Mouse (Mus musculus): ENCODE data around the gene Trap1. TPM values are rescaled to one million over a fixed set of nuclear protein-coding genes. Genes with fewer than 3 reads are reported as not detected.
"Not testable (repeated sequence)": the region's sequence is repeated elsewhere in the genome, so short reads cannot be mapped to it uniquely, and the experiment has no call there.

The Trap1 gene
- total RNA-seq (2021) (100 to 1,000 TPM; 208 to 249 TPM), polyA plus RNA-seq (2012; rRNA removed) (158 and 206 TPM in 2 replicates)
- long read RNA-seq, transcript Trap1-201 (18 exons, 2,320 nt): major isoform, 183 of 206 reads
- long read RNA-seq, partial matches to known transcripts: 16 of 206 reads
- long read RNA-seq, other reads (novel, unspliced or antisense): 7 of 206 reads

- peak; percentile 96 for DNase-seq
Measured at GRCm38 (mm10) chr16:4077384-4078061, at the start of gene Trap1. Trap1 (minus strand) TSS chr16:4077827.

DNA sequence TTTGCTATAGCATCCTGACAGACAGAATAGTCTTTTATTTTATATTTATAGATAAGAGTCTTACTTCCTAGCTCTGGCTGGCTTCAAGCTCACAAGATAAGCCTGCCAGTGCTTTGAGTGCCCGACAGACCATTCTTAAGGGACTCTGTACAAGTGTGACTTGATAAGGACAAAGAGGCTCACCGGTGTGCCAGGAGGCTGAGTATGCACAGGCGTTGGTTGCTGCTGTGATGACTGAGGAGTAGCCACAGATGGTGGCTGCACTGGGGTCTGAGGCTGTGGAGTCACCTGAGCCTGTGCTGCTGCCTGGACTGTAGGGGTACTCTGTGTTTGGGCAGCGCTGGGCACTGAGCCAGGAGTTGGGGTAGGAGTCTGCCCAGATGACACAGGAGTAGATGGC, 39.4 kb upstream of the Trap1 start:
- DNase-seq: no peak

GRCm38 (mm10) chr16:4100374-4100773, 22.7 kb upstream of the Trap1 start:
- no peak for DNase-seq

DNA sequence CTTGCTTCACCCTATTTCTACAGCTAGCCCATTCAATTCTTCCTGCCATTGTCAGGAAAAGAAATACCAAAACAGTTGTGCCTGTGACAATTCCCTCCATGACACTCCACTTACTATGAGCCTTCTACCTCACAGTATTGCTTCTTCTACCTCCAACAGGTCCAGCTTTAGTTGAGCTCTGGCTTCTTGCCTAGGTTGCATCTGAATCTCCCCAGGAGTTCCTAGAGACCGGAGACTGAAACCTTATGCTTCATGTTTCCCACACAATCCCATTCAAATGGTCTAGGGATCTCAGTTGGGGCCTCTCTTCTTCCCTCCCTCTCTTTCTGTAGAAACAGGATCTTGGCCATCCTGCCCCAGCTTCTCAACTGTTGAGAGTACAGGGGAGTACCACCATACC, 19.9 kb upstream of the Trap1 start:
- DNase-seq: no peak

DNA sequence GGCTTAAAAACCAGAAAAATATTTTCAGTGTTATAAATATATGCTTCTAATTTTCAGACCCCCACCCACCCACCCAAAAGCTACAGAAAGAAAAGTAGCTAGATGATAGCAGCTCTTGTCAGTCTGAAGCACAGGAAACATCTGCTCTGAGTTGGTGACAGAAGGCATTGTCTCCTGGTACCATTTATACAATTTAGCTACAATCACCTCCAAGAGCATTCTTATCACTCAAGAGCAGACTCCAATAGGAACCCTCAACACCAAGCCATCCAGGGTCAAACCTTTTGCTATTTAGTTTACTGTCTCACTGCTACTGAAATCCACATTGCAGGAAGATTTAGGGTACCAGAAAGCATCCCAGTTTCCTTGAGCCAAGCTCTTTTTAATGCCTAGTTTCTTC, 19.3 kb upstream of the Trap1 start:
- DNase-seq: no peak

DNA sequence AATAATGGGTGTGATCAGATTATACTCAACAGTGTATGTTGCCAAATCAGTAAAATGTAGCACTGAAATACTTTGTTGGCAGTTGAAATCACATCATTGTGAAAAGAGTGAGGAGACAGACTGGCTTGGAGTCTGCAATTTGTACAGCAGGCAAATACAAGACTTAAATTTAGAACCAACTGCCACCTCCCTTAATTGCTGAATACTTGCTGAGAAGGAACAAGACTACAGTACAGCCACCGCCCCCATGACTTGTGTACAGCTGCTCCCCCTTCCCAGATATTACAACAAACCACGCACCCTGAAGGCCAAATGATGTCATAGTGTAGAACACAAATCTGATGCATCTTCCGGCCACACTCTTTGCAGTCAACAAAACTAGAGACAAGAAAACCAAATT, 18.5 kb upstream of the Trap1 start:
- DNase-seq: no peak

DNA sequence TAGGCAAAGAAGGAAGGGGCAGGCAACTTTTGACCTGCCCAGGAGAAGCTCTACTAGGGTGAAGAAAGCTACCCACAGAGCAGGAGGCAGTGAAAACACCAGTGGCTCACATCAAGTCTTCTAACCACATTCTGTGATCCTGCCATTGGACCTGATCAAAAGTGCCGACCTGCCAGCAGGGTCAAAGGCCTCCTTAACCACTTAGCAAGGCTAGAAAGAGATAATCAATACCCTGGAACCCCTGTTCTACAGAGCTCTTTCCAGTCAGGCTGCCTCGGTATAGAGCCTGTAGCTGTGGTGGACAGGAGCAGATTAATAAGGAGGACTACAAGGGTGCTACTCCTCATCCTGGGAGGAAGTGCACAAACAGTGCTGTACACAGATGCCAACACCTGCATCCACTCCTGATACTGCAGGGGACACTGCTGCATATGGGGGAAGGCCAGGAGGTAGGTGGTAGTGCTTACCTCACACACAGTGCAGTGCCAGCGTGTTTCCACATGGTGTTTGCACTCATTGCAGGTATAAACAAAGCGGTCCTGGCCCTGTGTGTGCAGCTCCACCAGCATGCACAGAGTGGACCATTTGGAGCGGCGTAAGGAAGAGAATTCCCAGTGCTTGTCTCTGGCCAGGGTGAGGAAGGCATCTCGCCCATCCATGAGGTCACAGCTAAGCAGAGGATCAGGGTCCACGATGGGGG, 9.7 kb upstream of the Trap1 start:
- DNase-seq: no peak

- no peak for DNase-seq
Measured at GRCm38 (mm10) chr16:4085851-4086387, 8.3 kb upstream of the Trap1 start.

GRCm38 (mm10) chr16:4085051-4085450, 7.4 kb upstream of the Trap1 start:
- DNase-seq: no peak

DNA sequence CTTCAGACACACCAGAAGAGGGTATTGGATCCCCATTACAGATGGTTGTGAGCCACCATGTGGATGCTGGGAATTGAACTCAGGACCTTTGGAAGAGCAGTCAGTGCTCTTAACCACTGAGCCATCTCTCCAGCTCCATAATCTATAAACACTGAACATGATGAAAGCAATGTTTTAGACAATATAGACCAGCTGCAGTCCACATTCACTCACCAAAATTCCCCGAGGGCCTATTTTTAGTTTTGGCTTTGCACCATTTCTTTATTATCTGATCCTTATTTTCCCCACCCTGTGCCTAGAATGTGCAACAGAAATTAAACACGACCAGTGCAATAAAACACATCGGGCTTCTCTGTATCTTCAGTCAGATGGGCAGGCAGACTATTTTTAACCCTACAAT, 2.8 kb upstream of the Trap1 start:
- DNase-seq: not testable (repeated sequence)

DNA sequence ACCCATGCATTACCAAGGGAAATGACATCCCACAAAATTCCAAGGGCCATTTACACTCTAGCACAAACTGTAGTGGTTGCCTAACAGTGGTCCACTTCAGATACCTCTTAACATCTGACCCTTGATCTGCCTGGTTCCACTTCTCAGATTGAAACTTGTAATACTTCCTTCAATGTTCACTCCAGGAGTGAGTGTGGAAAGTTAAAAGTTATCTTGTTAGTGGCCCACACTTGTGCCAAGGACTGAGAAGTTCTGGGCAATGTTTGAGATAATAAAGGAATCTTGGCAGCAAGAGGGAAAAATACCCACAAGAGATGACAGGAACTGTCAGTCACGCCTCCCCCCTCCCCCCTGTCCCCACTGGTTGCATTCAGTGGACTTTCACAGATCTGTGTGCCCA, 2.0 kb upstream of the Trap1 start:
- no peak for DNase-seq

DNA sequence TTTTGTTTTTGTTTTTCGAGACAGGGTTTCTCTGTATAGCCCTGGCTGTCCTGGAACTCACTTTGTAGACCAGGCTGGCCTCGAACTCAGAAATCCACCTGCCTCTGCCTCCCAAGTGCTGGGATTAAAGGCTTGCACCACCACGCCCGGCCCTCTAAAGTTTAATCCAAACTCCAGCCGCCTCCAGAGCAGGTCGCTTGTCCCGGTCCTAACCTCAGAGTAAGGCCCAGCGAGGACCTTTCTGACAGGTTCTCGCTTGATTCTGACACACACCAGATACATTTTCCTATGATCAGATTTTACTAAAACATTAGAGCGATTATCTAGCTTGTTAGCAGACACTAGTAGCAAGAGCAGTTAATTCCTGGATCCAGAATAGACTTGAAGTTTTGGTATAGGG, 675 bp upstream of the Trap1 start:
- not testable (repeated sequence) for DNase-seq

DNA sequence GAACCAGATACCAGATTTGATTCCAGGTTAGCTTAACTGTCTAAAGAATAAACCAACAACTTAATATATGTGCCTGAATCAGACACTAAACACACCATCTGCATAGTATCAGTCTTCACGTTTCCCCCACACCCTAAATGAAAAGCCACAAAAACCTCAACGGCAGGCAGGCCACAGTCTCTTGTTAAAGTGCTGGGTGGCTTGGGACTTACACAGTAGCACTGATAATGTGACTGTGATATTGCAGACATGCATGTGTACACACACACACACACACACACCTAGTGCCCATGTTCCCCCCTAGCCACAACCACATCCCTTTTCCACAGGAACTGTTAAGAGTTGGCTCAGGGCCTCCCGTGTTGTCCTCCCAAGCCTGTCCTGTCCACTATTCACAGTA, 2.8 kb downstream of the Trap1 start:
- DNase-seq: no peak

DNA sequence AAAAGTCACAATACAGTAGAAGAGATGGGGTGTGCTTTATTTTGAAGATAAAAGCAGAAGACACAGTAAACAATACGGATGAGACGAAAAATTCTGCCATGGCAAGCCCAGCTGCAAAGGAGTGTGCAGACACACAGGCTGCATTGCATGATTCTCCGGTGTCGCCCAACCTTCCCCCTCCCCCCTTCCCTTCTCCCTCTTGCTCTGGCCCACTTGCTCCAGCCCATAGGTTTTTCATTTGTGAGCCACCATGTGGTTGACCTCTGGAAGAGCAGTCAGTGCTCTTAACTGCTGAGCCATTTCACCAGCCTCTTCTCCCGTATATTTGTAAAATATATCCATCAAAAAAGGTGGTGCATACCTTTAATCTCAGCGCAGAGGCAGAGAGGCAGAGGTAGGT, 3.3 kb downstream of the Trap1 start:
- DNase-seq: no peak

- DNase-seq: peak; percentile 63
Measured at GRCm38 (mm10) chr16:4068588-4068987, 9.0 kb downstream of the Trap1 start.

GRCm38 (mm10) chr16:4064945-4065344, 12.7 kb downstream of the Trap1 start:
- no peak for DNase-seq

DNA sequence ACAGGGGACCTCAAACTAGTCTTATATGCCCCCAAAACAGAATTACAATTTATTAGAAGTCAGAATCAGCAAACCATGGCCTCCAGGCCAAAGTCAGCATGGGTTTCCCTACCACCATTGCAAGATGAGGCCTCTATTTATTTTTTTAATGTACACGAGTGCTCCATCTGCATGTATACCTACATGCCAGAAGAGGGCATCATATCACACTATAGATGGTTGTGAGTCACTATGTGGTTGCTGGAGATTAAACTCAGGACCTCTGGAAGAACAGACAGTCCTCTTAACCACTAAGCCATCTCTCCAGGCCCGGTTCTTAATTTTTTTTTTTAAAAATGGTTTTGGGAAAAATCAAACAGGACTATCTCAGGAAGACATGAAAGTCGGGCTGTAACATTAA, 23.8 kb downstream of the Trap1 start:
- no peak for DNase-seq

- DNase-seq: no peak
Measured at GRCm38 (mm10) chr16:4052601-4053000, 25.0 kb downstream of the Trap1 start.

- DNase-seq: no peak
Measured at GRCm38 (mm10) chr16:4045524-4045923, 32.1 kb downstream of the Trap1 start.

DNA sequence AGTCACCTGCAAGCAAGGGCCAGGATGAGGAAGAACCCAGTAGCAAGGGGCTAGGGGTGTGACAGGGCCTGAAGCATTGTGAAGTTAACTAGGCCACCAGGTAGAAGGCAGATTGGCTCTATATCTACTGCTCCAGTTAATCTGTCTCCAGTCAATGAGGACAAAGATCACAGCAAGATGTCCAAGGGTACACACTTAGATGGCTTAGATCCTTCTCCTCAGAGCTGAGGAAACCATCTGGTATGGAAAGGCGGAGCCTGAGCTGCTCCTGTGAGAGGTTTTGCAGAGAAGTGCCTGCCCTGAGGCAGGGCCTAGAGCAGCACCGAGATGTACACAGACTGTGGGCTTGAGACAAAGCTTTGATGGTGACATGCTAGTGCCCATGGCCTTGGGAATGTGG, 33.5 kb downstream of the Trap1 start:
- no peak for DNase-seq

DNA sequence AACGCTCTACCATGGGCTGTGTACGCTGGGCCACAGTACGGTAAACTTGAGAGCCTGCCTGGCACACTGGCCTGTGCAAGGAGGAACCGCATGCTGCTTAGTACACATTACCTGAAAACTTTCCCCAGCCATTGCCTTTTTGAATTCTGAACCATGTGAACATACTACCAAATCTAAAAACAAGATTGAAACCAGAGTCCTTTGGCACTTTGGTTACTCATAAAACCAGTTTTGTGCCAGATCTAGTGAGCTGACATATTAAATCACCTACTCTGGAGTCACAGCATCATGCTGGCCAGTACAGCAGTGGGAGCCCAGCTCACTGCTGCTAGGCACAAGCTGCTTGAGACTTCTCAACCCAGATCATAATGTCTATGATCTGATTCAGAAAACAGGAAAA, 36.0 kb downstream of the Trap1 start:
- DNase-seq: no peak

- no peak for DNase-seq
Measured at GRCm38 (mm10) chr16:4040206-4040605, 37.4 kb downstream of the Trap1 start.

GRCm38 (mm10) chr16:4037690-4038089, 39.9 kb downstream of the Trap1 start:
- DNase-seq: no peak

Data from adrenal gland, adult 2 months (tissue).